Mouse (Mus musculus): ENCODE results near the gene Itga7. TPM values are rescaled to one million over a fixed set of nuclear protein-coding genes. Genes with fewer than 3 reads are reported as not detected.

Itga7 gene
- polyA plus RNA-seq, 1 experiment, result 14.6 TPM

DNA sequence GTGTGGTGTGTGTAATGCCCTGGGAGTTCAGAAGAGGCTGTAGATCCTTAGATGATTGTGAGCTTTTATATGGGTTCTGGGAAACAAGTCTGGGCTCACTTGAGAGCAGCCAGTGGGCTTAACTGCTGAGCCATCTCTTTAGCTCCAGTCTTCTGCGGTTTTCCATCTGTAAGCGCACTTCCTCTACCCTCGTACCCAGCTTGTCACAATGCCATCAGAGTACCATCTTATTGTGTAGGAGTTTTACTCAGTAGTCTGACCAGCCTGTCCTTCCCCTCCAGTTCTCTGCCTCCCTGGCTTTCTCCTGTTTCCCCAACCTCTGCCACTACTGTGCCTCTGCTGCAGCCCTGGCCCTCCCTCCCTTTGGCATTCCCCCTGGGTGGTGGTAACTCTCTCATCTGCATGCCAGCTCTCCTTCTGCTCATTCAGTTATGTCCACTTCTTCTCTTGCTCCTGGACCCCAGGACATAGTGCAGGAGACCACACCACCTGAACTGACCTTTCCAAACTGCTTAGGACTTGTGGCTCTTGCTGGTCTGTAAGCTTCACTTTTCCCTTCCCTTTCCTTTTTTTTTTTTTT is 31.1 kb upstream of the Itga7 start:
- TF ChIP-seq POLR2A (IDR thresholded peaks at IDR 0.05; ENCODE audit: low read depth, low read length) (no peak), CTCF (conservative IDR thresholded peaks at IDR 0.05; ENCODE audit: insufficient read depth, insufficient read length, low read depth, low read length) (no peak)

DNA sequence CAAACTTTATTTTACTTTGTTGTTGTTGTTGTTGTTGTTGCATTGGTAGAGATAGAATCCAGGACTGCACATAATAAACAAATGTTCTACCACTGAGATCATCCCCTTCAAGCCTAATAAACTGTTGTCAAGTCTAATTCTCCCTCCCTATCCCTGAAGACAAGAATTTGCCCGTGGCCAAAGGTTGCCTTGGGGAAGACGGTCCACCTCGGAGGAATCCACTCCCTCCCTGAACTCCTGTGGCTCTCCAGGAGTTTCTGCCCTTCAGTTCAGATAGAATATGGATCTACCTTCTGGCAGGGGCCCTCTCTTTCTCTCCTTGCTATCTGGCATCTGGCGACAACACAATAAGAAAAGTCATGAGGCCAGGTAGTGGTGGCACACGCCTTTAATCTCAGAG is 28.8 kb upstream of the Itga7 start:
- H3K4me1 ChIP-seq (ENCODE audit: control insufficient read depth, insufficient read depth, low read length), result peaks cover 11% of the 10 kb centered on the region; the same call in 1 of the 2 replicates
- H3K36me3 ChIP-seq (ENCODE audit: control insufficient read depth, insufficient read depth, low read length), result no peaks in the 10 kb centered on the region
- peak; percentile 81 for DNase-seq
- TF ChIP-seq POLR2A (IDR thresholded peaks at IDR 0.05; ENCODE audit: low read depth, low read length) (no peak), CTCF (conservative IDR thresholded peaks at IDR 0.05; ENCODE audit: insufficient read depth, insufficient read length, low read depth, low read length) (no peak)
- no peak overlapping the region for H3K4me3 ChIP-seq (ENCODE audit: insufficient read depth, low read depth, low read length)
- WGBS, result 57% methylated on average over 5 of the region's 5 CpGs
- H3K27me3 ChIP-seq (replicated peaks; ENCODE audit: control insufficient read depth, insufficient read depth, low read length), result no peaks in the 10 kb centered on the region
- peak overlapping the region; percentile 25; the same call in 1 of the 2 replicates for H3K27ac ChIP-seq (ENCODE audit: insufficient read depth, low read depth, low read length)

More for the DNA sequence above, 31.1 kb upstream of the Itga7 start:
- Histone ChIP-seq H3K36me3 (ENCODE audit: control insufficient read depth, insufficient read depth, low read length) (no peaks in the 10 kb centered on the region), H3K27ac (ENCODE audit: insufficient read depth, low read depth, low read length) (no peak overlapping the region; the same call in 1 of the 2 replicates), H3K4me1 (ENCODE audit: control insufficient read depth, insufficient read depth, low read length) (peaks cover 15% of the 10 kb centered on the region; the same call in 1 of the 2 replicates), H3K4me3 (ENCODE audit: insufficient read depth, low read depth, low read length) (no peak overlapping the region), H3K27me3 (replicated peaks; ENCODE audit: control insufficient read depth, insufficient read depth, low read length) (no peaks in the 10 kb centered on the region)
- WGBS, result 65% methylated on average over 3 of the region's 3 CpGs
- DNase-seq, result peak; percentile 59

DNA sequence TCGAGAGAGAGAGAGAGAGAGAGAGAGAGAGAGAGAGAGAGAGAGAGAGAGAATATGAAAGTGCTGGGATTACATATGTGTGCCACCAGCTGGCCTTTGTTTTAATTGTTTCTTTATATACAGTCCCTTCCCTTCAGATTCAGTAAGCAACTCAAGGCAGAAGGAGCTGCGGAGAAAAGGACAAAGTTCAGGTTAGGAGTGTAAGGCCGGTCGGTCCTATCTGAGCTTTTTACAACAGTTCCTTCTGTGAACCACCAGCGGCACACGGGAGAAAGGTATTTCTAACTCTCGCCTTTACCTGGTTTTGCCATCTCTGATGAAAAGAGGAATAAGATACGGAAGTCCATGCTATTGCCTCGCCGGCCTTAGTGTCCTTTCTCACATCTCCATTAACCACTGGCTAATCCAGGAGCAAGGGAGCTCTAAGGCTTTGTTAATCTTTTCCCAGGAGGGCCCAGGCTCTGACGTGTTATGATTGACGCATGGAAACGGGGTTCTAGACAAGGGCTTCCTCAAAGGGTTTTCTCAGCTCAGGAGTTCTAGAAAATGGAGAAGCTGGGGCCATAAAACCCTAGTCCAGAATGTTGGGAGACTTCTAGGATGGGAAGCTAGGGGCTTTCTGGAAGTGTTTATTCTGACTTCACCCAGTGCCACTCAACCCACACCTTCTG is 24.7 kb upstream of the Itga7 start:
- peak overlapping the region; percentile 92 for H3K4me3 ChIP-seq (ENCODE audit: insufficient read depth, low read depth, low read length)
- H3K36me3 ChIP-seq (ENCODE audit: control insufficient read depth, insufficient read depth, low read length), result peaks cover 4% of the 10 kb centered on the region; the same call in 1 of the 2 replicates
- no peaks in the 10 kb centered on the region for H3K27me3 ChIP-seq (replicated peaks; ENCODE audit: control insufficient read depth, insufficient read depth, low read length)
- peaks cover 11% of the 10 kb centered on the region; the same call in 1 of the 2 replicates for H3K4me1 ChIP-seq (ENCODE audit: control insufficient read depth, insufficient read depth, low read length)
- DNase-seq, result peak; percentile 91
- WGBS, result 35% methylated on average over 13 of the region's 13 CpGs
- H3K27ac ChIP-seq (ENCODE audit: insufficient read depth, low read depth, low read length), result peak overlapping the region; percentile 99
- no peak for TF ChIP-seq POLR2A (IDR thresholded peaks at IDR 0.05; ENCODE audit: low read depth, low read length)
- no peak for TF ChIP-seq CTCF (conservative IDR thresholded peaks at IDR 0.05; ENCODE audit: insufficient read depth, insufficient read length, low read depth, low read length)

DNA sequence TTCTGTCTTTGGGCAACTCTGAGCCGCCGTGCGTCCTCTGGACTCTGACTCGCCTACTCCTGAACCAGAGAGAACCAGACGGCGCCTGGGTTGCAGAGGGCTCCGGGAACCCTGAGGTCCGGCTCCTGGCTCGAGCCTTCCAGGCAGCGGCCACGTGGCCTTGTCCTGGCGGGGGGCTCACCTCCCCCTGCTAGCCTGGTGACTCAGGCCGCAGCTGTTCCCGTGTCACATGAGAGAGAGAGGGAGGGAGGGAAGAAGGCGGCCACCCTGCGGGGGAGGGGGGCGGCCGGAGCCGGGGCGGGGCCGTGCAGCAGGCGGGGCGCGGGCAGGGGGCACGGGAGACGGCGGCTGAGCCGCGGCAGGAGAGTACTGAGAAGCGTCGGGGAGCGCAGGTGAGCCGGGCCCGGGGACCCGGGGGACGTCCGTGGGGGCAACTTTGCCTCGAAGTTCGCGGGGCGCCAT is 24.0 kb upstream of the Itga7 start:
- WGBS, result 2% methylated on average over 37 of the region's 41 CpGs
- DNase-seq, result peak; percentile 95
- Histone ChIP-seq H3K27ac (ENCODE audit: insufficient read depth, low read depth, low read length) (peak overlapping the region; percentile 99), H3K27me3 (replicated peaks; ENCODE audit: control insufficient read depth, insufficient read depth, low read length) (no peaks in the 10 kb centered on the region), H3K36me3 (ENCODE audit: control insufficient read depth, insufficient read depth, low read length) (peaks cover 4% of the 10 kb centered on the region; the same call in 1 of the 2 replicates), H3K4me1 (ENCODE audit: control insufficient read depth, insufficient read depth, low read length) (peaks cover 14% of the 10 kb centered on the region; the same call in 1 of the 2 replicates), H3K4me3 (ENCODE audit: insufficient read depth, low read depth, low read length) (peak overlapping the region; percentile 92)
- TF ChIP-seq POLR2A (IDR thresholded peaks at IDR 0.05; ENCODE audit: low read depth, low read length) (peak; percentile 23), CTCF (conservative IDR thresholded peaks at IDR 0.05; ENCODE audit: insufficient read depth, insufficient read length, low read depth, low read length) (no peak)

DNA sequence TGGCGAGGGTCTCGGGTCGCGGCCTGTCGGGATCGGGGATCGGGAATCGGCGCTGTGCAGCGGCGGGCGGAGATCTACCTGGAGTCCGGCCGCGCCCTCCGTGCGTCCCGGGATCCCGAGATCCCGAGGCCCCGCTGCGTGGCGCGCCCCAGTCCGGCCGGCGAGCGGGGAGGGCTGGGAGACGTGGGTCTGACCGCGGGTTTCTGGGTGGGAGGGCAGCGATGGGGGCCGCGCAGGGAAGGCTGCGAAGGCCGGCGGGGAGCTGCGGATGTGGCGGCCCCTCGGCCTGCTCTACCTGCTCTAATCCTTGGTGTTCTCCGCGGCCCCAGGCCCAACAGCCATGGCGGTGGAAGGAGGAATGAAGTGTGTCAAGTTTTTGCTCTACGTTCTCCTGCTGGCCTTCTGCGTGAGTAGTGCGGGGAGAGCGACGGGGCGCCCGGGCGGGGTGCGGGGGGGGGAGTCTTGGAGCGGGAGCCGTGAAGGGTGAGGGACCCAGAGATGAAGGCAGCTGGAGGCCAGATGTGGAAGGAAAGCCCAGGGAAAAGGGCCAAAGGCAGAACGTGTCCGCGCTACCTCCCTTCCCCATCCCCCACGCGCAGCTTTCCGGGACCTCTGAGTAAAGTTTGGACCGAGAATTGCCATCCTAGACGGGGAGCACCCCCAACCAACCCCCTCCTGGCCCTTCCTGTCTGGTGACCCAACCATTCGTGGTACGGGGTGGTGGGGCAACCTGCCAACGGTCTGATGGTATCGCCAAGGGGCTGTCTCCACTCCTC is 23.4 kb upstream of the Itga7 start:
- H3K4me3 ChIP-seq (ENCODE audit: insufficient read depth, low read depth, low read length), result peak overlapping the region; percentile 92
- H3K27me3 ChIP-seq (replicated peaks; ENCODE audit: control insufficient read depth, insufficient read depth, low read length), result no peaks in the 10 kb centered on the region
- H3K4me1 ChIP-seq (ENCODE audit: control insufficient read depth, insufficient read depth, low read length), result peaks cover 14% of the 10 kb centered on the region; the same call in 1 of the 2 replicates
- DNase-seq, result peak; percentile 66
- H3K27ac ChIP-seq (ENCODE audit: insufficient read depth, low read depth, low read length), result peak overlapping the region; percentile 99
- H3K36me3 ChIP-seq (ENCODE audit: control insufficient read depth, insufficient read depth, low read length), result peaks cover 4% of the 10 kb centered on the region; the same call in 1 of the 2 replicates
- WGBS, result 2% methylated on average over 65 of the region's 66 CpGs
- no peak for TF ChIP-seq POLR2A (IDR thresholded peaks at IDR 0.05; ENCODE audit: low read depth, low read length)
- TF ChIP-seq CTCF (conservative IDR thresholded peaks at IDR 0.05; ENCODE audit: insufficient read depth, insufficient read length, low read depth, low read length), result no peak

DNA sequence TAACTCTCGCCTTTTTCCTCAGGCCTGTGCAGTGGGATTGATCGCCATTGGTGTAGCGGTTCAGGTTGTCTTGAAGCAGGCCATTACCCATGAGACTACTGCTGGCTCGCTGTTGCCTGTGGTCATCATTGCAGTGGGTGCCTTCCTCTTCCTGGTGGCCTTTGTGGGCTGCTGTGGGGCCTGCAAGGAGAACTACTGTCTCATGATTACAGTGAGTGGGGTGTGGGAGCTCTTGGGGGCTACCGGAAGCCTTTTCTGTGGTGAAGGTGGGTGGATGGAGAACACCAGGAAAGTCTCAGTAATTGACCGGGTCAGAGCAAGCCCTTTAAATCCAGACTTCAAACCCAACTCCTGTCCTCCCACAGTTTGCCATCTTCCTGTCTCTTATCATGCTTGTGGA is 22.2 kb upstream of the Itga7 start:
- peak overlapping the region; percentile 12 for H3K27ac ChIP-seq (ENCODE audit: insufficient read depth, low read depth, low read length)
- TF ChIP-seq POLR2A (IDR thresholded peaks at IDR 0.05; ENCODE audit: low read depth, low read length) (no peak), CTCF (conservative IDR thresholded peaks at IDR 0.05; ENCODE audit: insufficient read depth, insufficient read length, low read depth, low read length) (no peak)
- no peaks in the 10 kb centered on the region for H3K27me3 ChIP-seq (replicated peaks; ENCODE audit: control insufficient read depth, insufficient read depth, low read length)
- WGBS, result 44% methylated on average over 6 of the region's 6 CpGs
- peaks cover 14% of the 10 kb centered on the region; the same call in 1 of the 2 replicates for H3K4me1 ChIP-seq (ENCODE audit: control insufficient read depth, insufficient read depth, low read length)
- peak overlapping the region; percentile 92 for H3K4me3 ChIP-seq (ENCODE audit: insufficient read depth, low read depth, low read length)
- peaks cover 4% of the 10 kb centered on the region; the same call in 1 of the 2 replicates for H3K36me3 ChIP-seq (ENCODE audit: control insufficient read depth, insufficient read depth, low read length)
- no peak for DNase-seq

Measured in kidney, adult 2 months (tissue).